Mouse (Mus musculus) 416B (cell line): ENCODE measurements at regions not wholly inside any gene's neighbourhood (a gene's known extent, or its start where the extent isn't known, plus 50 kb on each side); places are given as distances from the start of the nearest gene placed in this dataset.

Source experiments
- DNase-seq: peaks from one replicate; pipeline ENCODE4 v3.0.0; 2011; ENCODE audit warnings: low read depth

- DNase-seq: no peak
Measured at GRCm38 (mm10) chr4:56263822-56264221, 476.0 kb upstream of the Gm26657 start.

GRCm38 (mm10) chr4:56262589-56262988 is 477.3 kb upstream of the Gm26657 start:
- no peak for DNase-seq

- DNase-seq: no peak
Measured at GRCm38 (mm10) chr4:56261992-56262391, 477.9 kb upstream of the Gm26657 start.

- no peak for DNase-seq
Measured at GRCm38 (mm10) chr4:56252375-56252774, 487.5 kb upstream of the Gm26657 start.

GRCm38 (mm10) chr4:56251766-56252165 is 488.1 kb upstream of the Gm26657 start:
- DNase-seq: no peak

GRCm38 (mm10) chr4:56250611-56251010 is 489.3 kb upstream of the Gm26657 start:
- DNase-seq: no peak

- no peak for DNase-seq
Measured at GRCm38 (mm10) chr4:56243863-56244262, 496.0 kb upstream of the Gm26657 start.

GRCm38 (mm10) chr4:56238496-56239488 is 501.1 kb upstream of the Gm26657 start:
- no peak for DNase-seq

DNA sequence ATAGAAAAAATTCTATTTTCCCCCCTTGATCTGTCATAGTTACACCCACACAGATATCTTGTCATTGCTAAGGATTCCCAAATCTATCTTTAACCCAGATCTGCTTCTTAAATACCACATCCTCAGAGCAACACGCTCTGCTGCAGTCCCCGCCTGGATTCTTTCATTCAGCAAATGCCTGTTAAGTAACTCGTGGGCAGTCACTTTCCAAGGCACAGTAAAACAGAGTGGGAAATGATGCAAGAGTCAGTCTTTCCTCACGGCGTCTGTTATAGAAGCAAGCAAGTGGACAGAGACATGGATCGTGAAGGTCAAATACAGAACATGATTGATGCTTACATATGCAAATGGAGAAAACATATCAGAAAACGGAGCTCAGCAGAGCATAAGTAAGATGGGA is 508.5 kb upstream of the Gm26657 start:
- DNase-seq: no peak

GRCm38 (mm10) chr4:56230451-56230850 is 509.4 kb upstream of the Gm26657 start:
- no peak for DNase-seq

DNA sequence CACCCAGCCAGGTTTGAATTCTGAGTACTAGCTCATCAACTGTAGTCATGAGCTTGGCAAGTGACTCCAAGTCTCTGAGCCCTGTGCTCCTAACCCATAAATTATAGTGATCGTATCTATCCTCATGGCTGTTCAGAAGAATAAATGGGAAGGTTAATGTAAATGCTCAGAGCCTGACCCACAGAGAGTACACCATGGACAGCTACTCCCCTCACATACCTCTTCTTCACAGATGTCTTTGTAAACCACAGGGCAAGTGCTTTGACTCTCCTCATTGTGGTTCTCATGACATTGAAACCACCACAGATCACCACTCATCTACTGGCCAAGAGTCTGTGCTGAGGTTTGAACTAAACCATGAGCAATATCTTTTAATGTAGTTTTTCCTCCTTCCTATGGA is 513.4 kb upstream of the Gm26657 start:
- DNase-seq: no peak

DNA sequence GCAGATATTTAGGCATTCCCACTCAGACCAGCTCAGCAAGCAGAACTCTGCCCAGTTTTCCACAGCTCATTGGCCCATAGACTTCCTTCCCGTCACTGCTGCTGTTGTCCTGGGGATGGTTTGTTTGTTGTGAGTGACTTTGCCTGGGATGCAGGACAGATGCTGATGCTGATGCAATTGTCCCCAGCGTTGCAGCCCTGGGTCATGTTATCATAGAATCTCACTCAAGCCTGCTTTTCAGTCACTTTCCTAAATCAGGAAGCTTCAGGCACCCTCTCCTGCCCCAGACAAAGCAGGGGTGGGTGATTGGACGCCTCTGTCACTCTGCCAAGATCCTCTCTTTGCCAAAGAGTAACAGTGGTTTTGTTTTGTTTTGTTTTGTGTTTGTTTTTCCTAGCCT is 515.3 kb upstream of the Gm26657 start:
- DNase-seq: no peak

GRCm38 (mm10) chr4:56222023-56222776 is 517.7 kb upstream of the Gm26657 start:
- peak; percentile 63 for DNase-seq

DNA sequence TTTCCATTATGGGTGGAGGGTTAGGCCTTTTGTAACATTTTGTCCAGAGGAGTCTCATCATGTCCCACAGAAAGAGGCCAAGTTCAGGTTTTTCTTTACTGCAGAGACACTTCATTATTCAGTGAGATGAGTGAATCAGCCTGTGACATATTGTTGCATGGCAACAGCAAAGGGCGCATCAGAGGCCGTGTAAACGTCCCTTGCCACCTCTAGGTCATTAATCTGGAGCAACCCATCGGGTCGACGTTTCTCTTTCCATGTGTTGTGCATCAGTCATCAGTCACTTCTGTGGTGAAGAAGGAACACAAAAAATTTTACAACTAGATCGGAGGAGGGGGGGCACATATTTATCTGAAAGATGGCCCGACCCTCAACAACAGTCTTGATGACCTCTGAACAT is 519.3 kb upstream of the Gm26657 start:
- no peak for DNase-seq

DNA sequence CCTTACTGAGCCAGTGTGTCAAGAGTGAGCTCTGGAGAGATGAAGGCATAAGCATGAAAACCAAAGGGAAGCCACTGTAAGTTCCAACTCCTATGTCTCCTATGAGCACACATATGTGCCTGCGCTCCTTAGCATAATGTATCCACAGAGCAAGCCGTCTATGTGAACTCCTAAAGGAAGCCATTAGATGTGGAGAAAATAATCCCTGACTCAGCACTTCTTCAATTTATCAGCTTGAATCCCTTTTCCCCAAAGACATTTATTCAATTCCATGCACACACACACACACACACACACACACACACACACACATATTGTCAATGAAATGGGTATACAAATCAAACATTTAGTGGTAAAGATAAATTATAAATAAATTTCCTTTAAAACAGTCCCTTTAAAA is 530.4 kb upstream of the Gm26657 start:
- no peak for DNase-seq

- no peak for DNase-seq
Measured at GRCm38 (mm10) chr4:56207726-56208125, 532.1 kb upstream of the Gm26657 start.

- no peak for DNase-seq
Measured at GRCm38 (mm10) chr4:56205069-56205468, 534.8 kb upstream of the Gm26657 start.

- DNase-seq: no peak
Measured at GRCm38 (mm10) chr4:56193365-56193764, 546.5 kb upstream of the Gm26657 start.

DNA sequence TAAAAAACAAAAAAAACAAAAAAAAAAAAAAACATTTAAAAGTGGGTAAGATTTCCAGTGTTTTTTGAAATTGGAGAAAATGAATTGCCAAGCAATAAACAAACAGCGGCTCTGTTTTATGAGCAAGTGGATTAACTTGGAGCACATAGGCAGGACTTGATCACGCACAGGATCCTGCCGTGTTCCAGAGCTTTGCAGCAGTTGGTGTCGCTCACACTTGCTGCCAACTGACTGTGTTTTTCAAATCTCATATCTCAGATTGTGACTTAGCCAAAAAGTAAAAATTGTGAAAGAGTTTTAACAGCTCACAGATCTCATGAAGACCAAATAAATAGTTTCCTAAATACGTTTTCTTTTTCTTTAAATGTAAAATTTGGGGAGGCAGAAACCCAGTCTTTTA is 547.4 kb upstream of the Gm26657 start:
- DNase-seq: no peak

GRCm38 (mm10) chr4:56179566-56179965 is 560.3 kb upstream of the Gm26657 start:
- DNase-seq: no peak

GRCm38 (mm10) chr4:56178844-56179481 is 560.9 kb upstream of the Gm26657 start:
- DNase-seq: no peak

- DNase-seq: no peak
Measured at GRCm38 (mm10) chr4:56161257-56161594, 578.6 kb upstream of the Gm26657 start.
